Mouse (Mus musculus) lung, embryonic 15.5 days (tissue): ENCODE results near the gene Tm2d1. TPM values are rescaled to one million over a fixed set of nuclear protein-coding genes. Genes with fewer than 3 reads are reported as not detected.
A peak's percentile ranks its signal among the peaks of the same experiment; 100 is the strongest.

Source experiments
- ATAC-seq: fragments of 200-750 bp; cut with Nextera tagmentation; 2 replicates; pipeline ENCODE4 v1.8.0; 2017; ENCODE audit warnings: moderate number of reproducible peaks, borderline replicate concordance; ENCODE audit not compliant: low FRiP score, low TSS enrichment; ENCODE audit errors: extremely low read depth
- H3K27ac ChIP-seq: fragments of 300-500 bp; sonication (generic); 2 replicates; pipeline ENCODE4 v1.5.1; 2015; ENCODE audit warnings: moderate library complexity, mild to moderate bottlenecking, inconsistent platforms
- H3K27me3 ChIP-seq: fragments of 300-500 bp; sonication (generic); 2 replicates; pipeline ENCODE4 v1.6.1; 2015; ENCODE audit warnings: inconsistent platforms
- H3K36me3 ChIP-seq: fragments of 300-500 bp; sonication (generic); 2 replicates; pipeline ENCODE4 v1.6.1; 2015; ENCODE audit warnings: inconsistent platforms
- H3K4me1 ChIP-seq: fragments of 300-500 bp; sonication (generic); 2 replicates; pipeline ENCODE4 v1.6.1; 2015; ENCODE audit warnings: inconsistent platforms
- H3K4me2 ChIP-seq: fragments of 300-500 bp; sonication (generic); 2 replicates; pipeline ENCODE4 v1.6.1; 2015; ENCODE audit warnings: inconsistent platforms, mild to moderate bottlenecking, moderate library complexity
- H3K4me3 ChIP-seq: fragments of 300-500 bp; sonication (generic); 2 replicates; pipeline ENCODE4 v1.5.1; 2015; ENCODE audit warnings: mild to moderate bottlenecking, inconsistent platforms
- H3K9ac ChIP-seq: fragments of 300-500 bp; sonication (generic); 2 replicates; pipeline ENCODE4 v1.6.1; 2015; ENCODE audit warnings: inconsistent platforms
- H3K9me3 ChIP-seq: fragments of 300-500 bp; sonication (generic); 2 replicates; pipeline ENCODE4 v1.6.1; 2016; ENCODE audit warnings: inconsistent platforms
- WGBS: fragments of 180-500 bp; shearing (Covaris S2); methylation state at CpG from one replicate; pipeline ENCODE4 v1.1.7; 2015; 5-methylcytosine and 5-hydroxymethylcytosine counted together
- polyA plus RNA-seq: library from polyadenylated mRNA; unstranded; fragments of >200 nt; fragmentation: Nextera tagmentation; extraction: Ambion mirVana; gene quantifications from 2 replicates; pipeline ENCODE4 v1.2.1, GENCODE M21; 2015

The Tm2d1 gene
- polyA plus RNA-seq, 1 experiment from 2014 or later, result 92.7 TPM

- 40% methylated on average over 3 of the region's 3 CpGs for WGBS
- Histone ChIP-seq H3K9me3 (no peaks in the 10 kb centered on the region), H3K4me2 (no peak overlapping the region), H3K27ac (peak overlapping the region; percentile 45; the same call in 1 of the 2 replicates), H3K4me3 (no peak overlapping the region), H3K9ac (no peak overlapping the region), H3K27me3 (no peaks in the 10 kb centered on the region), H3K4me1 (peaks cover 34% of the 10 kb centered on the region), H3K36me3 (no peaks in the 10 kb centered on the region)
- ATAC-seq, result peak; percentile 66
These were observed 64.3 kb downstream of the Tm2d1 start for GRCm38 (mm10) chr4:98318769-98319168.

GRCm38 (mm10) chr4:98317149-98317548 is 66.0 kb downstream of the Tm2d1 start:
- Histone ChIP-seq H3K4me1 (peaks cover 31% of the 10 kb centered on the region), H3K4me2 (no peak overlapping the region), H3K9me3 (no peaks in the 10 kb centered on the region), H3K27ac (no peak overlapping the region), H3K9ac (no peak overlapping the region), H3K36me3 (no peaks in the 10 kb centered on the region), H3K4me3 (no peak overlapping the region), H3K27me3 (no peaks in the 10 kb centered on the region)
- 68% methylated on average over 2 of the region's 2 CpGs for WGBS
- ATAC-seq, result no peak

Other genes starting within 250 kb of the Tm2d1 start
- gene Patj, start 12.5 kb upstream of the Tm2d1 start, polyA plus RNA-seq, result 23.0 and 23.8 TPM in 2 replicates